ENCODE assay signal across 8 mouse cellular contexts in genomic region chr14:54864313-54865036, GRCm38 (mm10). TPM values are rescaled to one million over a fixed set of nuclear protein-coding genes. Genes with fewer than 3 reads are reported as not detected.
DNase-seq lines count a peak whose midpoint lies in the region; ATAC-seq and TF ChIP-seq lines count a peak whose summit lies in the region.

No protein-coding gene starts in this region.

- peak; percentile 32 for ATAC-seq in forebrain, embryonic 16.5 days
- no peak for ATAC-seq in liver, embryonic 15.5 days (ENCODE audit: insufficient read depth)
- no peak for ATAC-seq in stomach, embryonic 15.5 days (ENCODE audit: insufficient read depth, low FRiP score, low read depth)

- no peak for TF ChIP-seq POLR2A in cerebellum, adult 2 months (IDR thresholded peaks at IDR 0.05; ENCODE audit: borderline replicate concordance, insufficient read depth, low read length)

- TF ChIP-seq CTCF in cerebellum, adult 2 months (IDR thresholded peaks at IDR 0.05; ENCODE audit: borderline replicate concordance, insufficient read depth, low read depth, low read length): no peak
- TF ChIP-seq CTCF in E14TG2a.4 (conservative IDR thresholded peaks at IDR 0.05; ENCODE audit: low read length): no peak

- no peaks in the 10 kb centered on the region for H3K4me1 ChIP-seq in cerebellum, adult 2 months (ENCODE audit: control insufficient read depth, insufficient read depth, low read length)
- H3K4me1 ChIP-seq in E14TG2a.4 (replicated peaks; ENCODE audit: low read depth, low read length): peaks cover 20% of the 10 kb centered on the region
- H3K4me1 ChIP-seq in forebrain, embryonic 16.5 days (replicated peaks; ENCODE audit: control insufficient read depth, insufficient read depth, low read length): peaks cover 8% of the 10 kb centered on the region
- H3K4me1 ChIP-seq in liver, embryonic 15.5 days (replicated peaks): peaks cover 15% of the 10 kb centered on the region
- no peaks in the 10 kb centered on the region for H3K4me1 ChIP-seq in stomach, embryonic 15.5 days

- peak overlapping the region; percentile 92 for H3K4me2 ChIP-seq in forebrain, embryonic 16.5 days (ENCODE audit: low read length)
- peak overlapping the region; percentile 97 for H3K4me2 ChIP-seq in liver, embryonic 15.5 days
- H3K4me2 ChIP-seq in stomach, embryonic 15.5 days: peak overlapping the region; percentile 79

- no peaks in the 10 kb centered on the region for H3K36me3 ChIP-seq in E14TG2a.4 (ENCODE audit: insufficient read depth, low read length)
- H3K36me3 ChIP-seq in forebrain, embryonic 16.5 days (ENCODE audit: control insufficient read depth, insufficient read depth): no peaks in the 10 kb centered on the region
- no peaks in the 10 kb centered on the region for H3K36me3 ChIP-seq in liver, embryonic 15.5 days (replicated peaks)
- H3K36me3 ChIP-seq in stomach, embryonic 15.5 days: no peaks in the 10 kb centered on the region

- H3K4me3 ChIP-seq in cerebellum, adult 2 months (replicated peaks; ENCODE audit: insufficient read depth, low read depth, low read length): peak overlapping the region; percentile 86
- peak overlapping the region; percentile 94 for H3K4me3 ChIP-seq in E14TG2a.4 (replicated peaks; ENCODE audit: low read length)
- H3K4me3 ChIP-seq in forebrain, embryonic 16.5 days (replicated peaks; ENCODE audit: low read length): peak overlapping the region; percentile 99
- H3K4me3 ChIP-seq in liver, embryonic 15.5 days (replicated peaks): peak overlapping the region; percentile 80
- H3K4me3 ChIP-seq in stomach, embryonic 15.5 days (replicated peaks): peak overlapping the region; percentile 90

- no peaks in the 10 kb centered on the region for H3K27me3 ChIP-seq in cerebellum, adult 2 months (ENCODE audit: control insufficient read depth, insufficient read depth, low read length)
- H3K27me3 ChIP-seq in E14TG2a.4 (ENCODE audit: insufficient read depth, low read length): no peaks in the 10 kb centered on the region
- no peaks in the 10 kb centered on the region for H3K27me3 ChIP-seq in forebrain, embryonic 16.5 days (replicated peaks; ENCODE audit: control insufficient read depth, insufficient read depth, low read length)
- no peaks in the 10 kb centered on the region for H3K27me3 ChIP-seq in liver, embryonic 15.5 days
- no peaks in the 10 kb centered on the region for H3K27me3 ChIP-seq in stomach, embryonic 15.5 days (replicated peaks)

- WGBS in cerebellum, adult 2 months: 12% methylated on average over 21 of the region's 21 CpGs
- WGBS in forebrain, embryonic 16.5 days: 15% methylated on average over 21 of the region's 21 CpGs
- WGBS in liver, embryonic 15.5 days (ENCODE audit: insufficient replicate concordance): 10% methylated on average over 21 of the region's 21 CpGs
- WGBS in stomach, embryonic 15.5 days: 15% methylated on average over 21 of the region's 21 CpGs

- no peak overlapping the region for H3K27ac ChIP-seq in cerebellum, adult 2 months (ENCODE audit: insufficient read depth, low read length)
- H3K27ac ChIP-seq in forebrain, embryonic 16.5 days (ENCODE audit: low read length): peak overlapping the region; percentile 67
- 0 out of 2 replicates have a peak overlapping the region, but pooled peaks have one; percentile 29 for H3K27ac ChIP-seq in liver, embryonic 15.5 days (replicated peaks)
- H3K27ac ChIP-seq in stomach, embryonic 15.5 days: peak overlapping the region; percentile 79

- H3K9me3 ChIP-seq in E14TG2a.4 (ENCODE audit: low read length): no peaks in the 10 kb centered on the region
- no peaks in the 10 kb centered on the region for H3K9me3 ChIP-seq in forebrain, embryonic 16.5 days (ENCODE audit: control insufficient read depth, low read length)
- no peaks in the 10 kb centered on the region for H3K9me3 ChIP-seq in liver, embryonic 15.5 days (replicated peaks)
- H3K9me3 ChIP-seq in stomach, embryonic 15.5 days: no peaks in the 10 kb centered on the region

- peak overlapping the region; percentile 98 for H3K9ac ChIP-seq in forebrain, embryonic 16.5 days (replicated peaks; ENCODE audit: low read depth, low read length)
- H3K9ac ChIP-seq in liver, embryonic 15.5 days: peak overlapping the region; percentile 74
- peak overlapping the region; percentile 44; the same call in 1 of the 2 replicates for H3K9ac ChIP-seq in stomach, embryonic 15.5 days

- no peak for DNase-seq in cerebellum, adult 2 months
- DNase-seq in cerebellum, adult 11-12 months: no peak
- no peak for DNase-seq in gastrocnemius, postnatal 4 days (ENCODE audit: low spot score in 2 of 2)
- no peak for DNase-seq in cerebellum, adult 8-10 months

RNA-seq across cellular contexts. Expression of gene Homez, which starts 6.3 kb away (rescaled TPM):
- polyA plus RNA-seq in cerebellum, adult 2 months (2012; rRNA removed): 12.0 and 12.4 TPM in 2 replicates
- polyA plus RNA-seq in forebrain, embryonic 16.5 days (2015; fragmentation: Nextera tagmentation; extraction: Ambion mirVana): 12.1 and 13.4 TPM in 2 replicates
- 1.6 and 2.6 TPM in 2 replicates for polyA plus RNA-seq in liver, embryonic 15.5 days (2015; fragmentation: Nextera tagmentation; extraction: Ambion mirVana)
- 8.4 and 10.6 TPM in 2 replicates for polyA plus RNA-seq in stomach, embryonic 15.5 days (2015; fragmentation: Nextera tagmentation; extraction: Ambion mirVana)
- total RNA-seq in gastrocnemius, postnatal 4 days (2021): 1 to 10 TPM; 8.0 to 9.3 TPM

RNA-seq across cellular contexts. Expression of gene Ppp1r3e, which starts 12.9 kb away (rescaled TPM):
- 21.6 and 22.1 TPM in 2 replicates for polyA plus RNA-seq in cerebellum, adult 2 months (2012; rRNA removed)
- polyA plus RNA-seq in forebrain, embryonic 16.5 days (2015; fragmentation: Nextera tagmentation; extraction: Ambion mirVana): 1.7 and 2.6 TPM in 2 replicates
- polyA plus RNA-seq in liver, embryonic 15.5 days (2015; fragmentation: Nextera tagmentation; extraction: Ambion mirVana): 0.33 and 0.63 TPM in 2 replicates
- polyA plus RNA-seq in stomach, embryonic 15.5 days (2015; fragmentation: Nextera tagmentation; extraction: Ambion mirVana): 2.4 and 2.7 TPM in 2 replicates
- 1 to 10 TPM; 8.1 to 9.2 TPM for total RNA-seq in gastrocnemius, postnatal 4 days (2021)

RNA-seq across cellular contexts. Expression of gene Bcl2l2, which starts 18.7 kb away (rescaled TPM):
- polyA plus RNA-seq in cerebellum, adult 2 months (2012; rRNA removed): 113 TPM in 2 replicates
- polyA plus RNA-seq in forebrain, embryonic 16.5 days (2015; fragmentation: Nextera tagmentation; extraction: Ambion mirVana): 3.5 TPM in 2 replicates
- polyA plus RNA-seq in liver, embryonic 15.5 days (2015; fragmentation: Nextera tagmentation; extraction: Ambion mirVana): 0.46 and 0.82 TPM in 2 replicates
- 4.2 and 4.3 TPM in 2 replicates for polyA plus RNA-seq in stomach, embryonic 15.5 days (2015; fragmentation: Nextera tagmentation; extraction: Ambion mirVana)
- 10 to 100 TPM; 35.4 to 38.7 TPM for total RNA-seq in gastrocnemius, postnatal 4 days (2021)

RNA-seq across cellular contexts. Expression of gene Gm20521, which starts 18.8 kb away (rescaled TPM):
- 0.34 TPM in 1 of 2 replicates, not detected in the other for polyA plus RNA-seq in cerebellum, adult 2 months (2012; rRNA removed)
- not detected in 2 replicates for polyA plus RNA-seq in forebrain, embryonic 16.5 days (2015; fragmentation: Nextera tagmentation; extraction: Ambion mirVana)
- not detected in 2 replicates for polyA plus RNA-seq in liver, embryonic 15.5 days (2015; fragmentation: Nextera tagmentation; extraction: Ambion mirVana)
- 0.19 and 0.53 TPM in 2 replicates for polyA plus RNA-seq in stomach, embryonic 15.5 days (2015; fragmentation: Nextera tagmentation; extraction: Ambion mirVana)
- 1 to 10 TPM; 2.3 to 4.1 TPM for total RNA-seq in gastrocnemius, postnatal 4 days (2021)

RNA-seq across cellular contexts. Expression of gene Pabpn1, which starts 27.8 kb away (rescaled TPM):
- 413 and 433 TPM in 2 replicates for polyA plus RNA-seq in cerebellum, adult 2 months (2012; rRNA removed)
- polyA plus RNA-seq in forebrain, embryonic 16.5 days (2015; fragmentation: Nextera tagmentation; extraction: Ambion mirVana): 122 and 150 TPM in 2 replicates
- polyA plus RNA-seq in liver, embryonic 15.5 days (2015; fragmentation: Nextera tagmentation; extraction: Ambion mirVana): 38.6 and 46.2 TPM in 2 replicates
- polyA plus RNA-seq in stomach, embryonic 15.5 days (2015; fragmentation: Nextera tagmentation; extraction: Ambion mirVana): 111 and 113 TPM in 2 replicates
- 100 to 1,000 TPM; 120 to 149 TPM for total RNA-seq in gastrocnemius, postnatal 4 days (2021)

Comparison
In these comparisons a context has a peak if more than half of its experiments do, and no peak if none do; other contexts are left out.
1. H3K9ac ChIP-seq: peak in every context shown above with its lines; median percentile 98 in forebrain, embryonic 16.5 days; 74 in liver, embryonic 15.5 days; 44 in stomach, embryonic 15.5 days.
2. RNA of gene Bcl2l2, which starts 18.7 kb away (polyA plus RNA-seq): 113 TPM in cerebellum, adult 2 months; 4.2 to 4.3 TPM in stomach, embryonic 15.5 days, 3.5 TPM in forebrain, embryonic 16.5 days and 0.46 to 0.82 TPM in liver, embryonic 15.5 days; every median in the first group is over 10 times any median in the second.
3. Peak in every context shown above with its lines, with median percentiles within 50 percentile points of each other: H3K4me3 ChIP-seq and H3K4me2 ChIP-seq.